Mouse (Mus musculus) midbrain, postnatal 0 days (tissue): ENCODE measurements at regions not wholly inside any gene's neighbourhood (a gene's known extent, or its start where the extent isn't known, plus 50 kb on each side); places are given as distances from the start of the nearest gene placed in this dataset.

Experiments used
- ATAC-seq: fragments of 200-750 bp; cut with Nextera tagmentation; 2 replicates; pipeline ENCODE4 v1.8.0; 2017; ENCODE audit warnings: moderate number of reproducible peaks, mild to moderate bottlenecking, moderate TSS enrichment, moderate library complexity; ENCODE audit not compliant: low FRiP score
- DNase-seq: peaks from one replicate; pipeline ENCODE4 v3.0.0-alpha.2; 2015; ENCODE audit warnings: low spot score
- H3K27ac ChIP-seq: fragments of 300-500 bp; sonication (generic); 2 replicates; pipeline ENCODE4 v1.5.1; 2014; ENCODE audit warnings: low read depth, mild to moderate bottlenecking, low read length, mixed read lengths
- H3K27me3 ChIP-seq: fragments of 300-500 bp; sonication (generic); 2 replicates; pipeline ENCODE4 v1.6.1; 2014; ENCODE audit warnings: low read length, control low read depth, mixed read lengths; ENCODE audit not compliant: insufficient read depth
- H3K36me3 ChIP-seq: fragments of 300-500 bp; sonication (generic); 2 replicates; pipeline ENCODE4 v1.6.1; 2014; ENCODE audit warnings: low read length, control low read depth, mixed read lengths; ENCODE audit not compliant: insufficient read depth
- H3K4me1 ChIP-seq: fragments of 300-500 bp; sonication (generic); 2 replicates; pipeline ENCODE4 v1.6.1; 2014; ENCODE audit warnings: mild to moderate bottlenecking, control low read depth, antibody characterized with exemption, low read length, mixed read lengths; ENCODE audit not compliant: insufficient read depth
- H3K4me2 ChIP-seq: fragments of 300-500 bp; sonication (generic); 2 replicates; pipeline ENCODE4 v1.6.1; 2014; ENCODE audit warnings: low read depth, mild to moderate bottlenecking, low read length, mixed read lengths; ENCODE audit not compliant: poor library complexity, severe bottlenecking
- H3K4me3 ChIP-seq: fragments of 300-500 bp; sonication (generic); 2 replicates; pipeline ENCODE4 v1.5.1; 2014; ENCODE audit warnings: low read depth, mild to moderate bottlenecking, low read length, moderate library complexity
- H3K9ac ChIP-seq: fragments of 300-500 bp; sonication (generic); replicated peaks from 2 replicates; pipeline ENCODE4 v1.6.1; 2014; ENCODE audit warnings: mild to moderate bottlenecking, low read length, moderate library complexity, mixed read lengths; ENCODE audit not compliant: poor library complexity, severe bottlenecking
- H3K9me3 ChIP-seq: fragments of 300-500 bp; sonication (generic); 2 replicates; pipeline ENCODE4 v1.6.1; 2016; ENCODE audit warnings: low read length, control low read depth
- CTCF ChIP-seq: IDR thresholded peaks from 2 replicates; pipeline ENCODE4 v1.5.1; 2016; ENCODE audit warnings: antibody characterized with exemption, mild to moderate bottlenecking
- WGBS: fragments of 180-500 bp; shearing (Covaris S2); extraction: QIAGEN DNeasy Blood & Tissue Kit; methylation state at CpG from one replicate; pipeline ENCODE4 v1.1.7; 2014; 5-methylcytosine and 5-hydroxymethylcytosine counted together

DNA sequence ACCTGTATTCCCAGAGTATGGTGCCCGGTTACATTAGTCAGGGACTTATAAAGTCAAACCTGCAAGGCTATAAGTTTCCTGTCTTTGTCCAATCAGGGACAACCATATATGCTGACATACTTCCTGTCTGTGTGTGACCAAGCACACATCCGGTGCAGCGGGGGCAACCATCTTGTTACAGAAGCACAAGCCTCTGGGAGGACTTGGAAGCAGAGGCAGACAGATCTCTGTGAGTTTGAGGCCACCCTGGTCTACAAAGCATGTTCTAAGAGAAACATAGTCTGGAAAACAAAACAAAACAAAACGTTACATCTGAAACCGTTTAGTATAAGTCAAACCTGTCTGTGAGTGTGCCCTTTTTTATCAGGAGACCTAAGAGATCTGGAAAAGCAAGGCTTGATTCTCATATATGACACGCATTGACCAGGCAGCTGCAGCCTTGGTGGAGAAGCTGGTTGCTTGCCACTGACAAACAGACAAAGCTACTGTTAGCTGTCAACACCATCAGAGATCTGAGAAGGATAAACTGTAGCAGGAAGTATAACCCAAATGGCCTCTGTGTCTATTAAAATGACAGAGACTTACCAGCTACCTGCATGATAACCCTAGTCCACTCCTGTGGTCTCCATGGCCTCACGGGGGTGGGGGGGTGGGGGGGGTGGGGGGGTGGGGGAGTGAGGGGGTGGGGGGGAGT is 72.6 kb upstream of the Bmp2k start:
- ATAC-seq (no peak), DNase-seq (no peak)
- Histone ChIP-seq H3K9ac (no peak overlapping the region), H3K9me3 (no peaks in the 10 kb centered on the region), H3K36me3 (no peaks in the 10 kb centered on the region), H3K4me3 (no peak overlapping the region), H3K27ac (no peak overlapping the region), H3K4me1 (no peaks in the 10 kb centered on the region), H3K4me2 (no peak overlapping the region), H3K27me3 (no peaks in the 10 kb centered on the region)
- 90% methylated on average over 6 of the region's 7 CpGs for WGBS
- no peak for TF ChIP-seq CTCF

DNA sequence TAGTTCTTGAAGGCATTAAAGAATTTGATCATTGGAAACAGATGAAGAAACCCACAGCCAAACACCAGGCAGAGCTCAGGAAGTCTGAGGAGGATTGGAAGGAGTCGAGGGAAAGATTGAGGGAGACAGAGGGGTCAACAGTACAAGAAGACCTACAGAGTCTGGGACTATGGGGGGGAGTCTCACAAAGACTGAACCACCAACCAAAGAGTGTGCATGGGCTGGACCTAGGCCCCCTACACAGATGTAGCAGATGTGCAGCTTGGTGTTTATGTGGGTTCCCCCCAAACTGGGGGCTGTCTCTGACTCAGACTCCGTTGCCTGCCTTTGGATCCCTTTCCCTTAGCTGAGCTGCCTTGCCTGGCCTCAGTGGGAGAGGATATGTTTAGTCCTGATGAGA is 71.5 kb upstream of the Bmp2k start:
- Histone ChIP-seq H3K9me3 (no peaks in the 10 kb centered on the region), H3K36me3 (no peaks in the 10 kb centered on the region), H3K27ac (no peak overlapping the region), H3K9ac (no peak overlapping the region), H3K4me2 (no peak overlapping the region), H3K4me1 (no peaks in the 10 kb centered on the region), H3K4me3 (no peak overlapping the region), H3K27me3 (no peaks in the 10 kb centered on the region)
- no peak for TF ChIP-seq CTCF
- DNase-seq (no peak), ATAC-seq (no peak)
- 82% methylated on average over 2 of the region's 2 CpGs for WGBS

- no peak for TF ChIP-seq CTCF
- Histone ChIP-seq H3K27me3 (no peaks in the 10 kb centered on the region), H3K4me3 (no peak overlapping the region), H3K36me3 (no peaks in the 10 kb centered on the region), H3K9ac (no peak overlapping the region), H3K9me3 (no peaks in the 10 kb centered on the region), H3K4me2 (no peak overlapping the region), H3K27ac (no peak overlapping the region), H3K4me1 (no peaks in the 10 kb centered on the region)
- no peak for DNase-seq
- no peak for ATAC-seq
- WGBS, result 67% methylated on average over 2 of the region's 2 CpGs
Measured at GRCm38 (mm10) chr5:96931091-96931490, 66.4 kb upstream of the Bmp2k start.

DNA sequence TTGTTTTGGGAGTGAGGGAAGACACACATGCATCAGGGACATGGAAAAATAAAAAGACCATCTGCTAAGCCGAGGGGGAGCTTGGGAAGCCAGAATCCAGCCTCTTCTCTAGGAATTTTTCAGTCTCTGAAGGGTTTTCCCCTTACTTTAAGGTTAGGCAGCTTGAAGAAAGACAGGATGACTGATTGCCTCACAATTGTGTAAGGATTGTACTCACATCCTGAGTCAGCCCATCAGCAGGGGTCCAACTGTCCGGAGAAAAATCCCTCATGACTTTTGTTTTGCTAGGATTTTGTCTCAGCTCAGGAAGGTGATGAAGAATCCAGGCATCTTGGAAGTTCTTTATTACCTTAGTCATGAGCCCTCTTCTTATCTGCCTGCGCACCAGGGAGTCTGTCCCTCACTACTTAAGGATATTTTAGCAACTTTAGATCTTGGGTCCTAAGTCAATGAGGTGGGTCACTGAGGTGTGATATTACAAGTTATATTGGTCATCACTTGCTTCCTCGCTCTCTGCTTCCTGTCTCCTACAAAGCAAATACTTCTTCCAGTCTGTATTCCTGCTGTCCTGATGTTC is 65.8 kb upstream of the Bmp2k start:
- no peak overlapping the region for H3K4me2 ChIP-seq
- no peak overlapping the region for H3K9ac ChIP-seq
- WGBS, result 59% methylated on average over 4 of the region's 4 CpGs
- ATAC-seq, result no peak
- no peaks in the 10 kb centered on the region for H3K27me3 ChIP-seq
- H3K4me1 ChIP-seq, result no peaks in the 10 kb centered on the region
- H3K9me3 ChIP-seq, result no peaks in the 10 kb centered on the region
- H3K4me3 ChIP-seq, result no peak overlapping the region
- no peak overlapping the region for H3K27ac ChIP-seq
- no peak for TF ChIP-seq CTCF
- DNase-seq, result no peak
- H3K36me3 ChIP-seq, result no peaks in the 10 kb centered on the region

DNA sequence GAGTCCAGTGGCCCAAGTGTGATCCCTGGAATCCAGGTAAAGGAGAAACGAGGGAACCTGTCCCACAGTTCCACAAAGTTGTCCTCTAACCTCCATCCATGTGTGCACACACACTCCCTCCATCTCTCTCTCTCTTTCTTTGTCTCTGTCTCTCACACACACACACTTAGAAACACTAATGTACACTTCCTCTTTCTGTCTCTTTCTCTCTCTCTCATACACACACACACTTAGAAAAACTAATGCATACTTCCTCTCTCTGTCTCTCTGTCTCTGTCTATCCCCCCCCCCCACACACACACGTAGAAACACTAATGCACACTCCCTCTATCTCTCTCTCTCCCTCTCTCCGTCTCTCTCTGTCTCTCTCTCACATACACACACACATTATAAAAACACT is 61.2 kb upstream of the Bmp2k start:
- Histone ChIP-seq H3K4me3 (no peak overlapping the region), H3K4me1 (no peaks in the 10 kb centered on the region), H3K4me2 (no peak overlapping the region), H3K36me3 (no peaks in the 10 kb centered on the region), H3K27ac (no peak overlapping the region), H3K9ac (no peak overlapping the region), H3K9me3 (no peaks in the 10 kb centered on the region), H3K27me3 (no peaks in the 10 kb centered on the region)
- DNase-seq, result no peak
- ATAC-seq, result no peak
- no peak for TF ChIP-seq CTCF
- 86% methylated on average over 3 of the region's 3 CpGs for WGBS

DNA sequence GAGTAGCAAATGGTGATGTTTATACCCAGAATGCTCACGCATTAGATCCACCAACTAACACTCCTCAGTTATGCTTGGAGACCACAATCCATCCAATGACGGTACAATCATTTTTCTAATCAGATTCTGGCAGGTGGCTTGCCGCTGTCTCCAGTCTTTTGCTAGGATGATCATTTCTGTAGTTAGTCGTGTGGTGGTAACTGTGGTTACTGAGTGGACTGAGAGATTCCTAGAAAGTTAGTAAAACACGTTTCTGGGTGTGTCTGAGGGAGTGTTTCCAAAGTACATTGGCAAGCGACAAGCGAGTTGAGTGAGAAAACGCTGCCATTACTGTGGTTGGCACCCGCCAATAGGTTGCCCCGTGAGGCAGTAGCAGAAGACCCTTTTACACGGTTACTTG is 58.8 kb upstream of the Bmp2k start:
- no peak for DNase-seq
- no peaks in the 10 kb centered on the region for H3K36me3 ChIP-seq
- H3K27me3 ChIP-seq, result no peaks in the 10 kb centered on the region
- WGBS, result 89% methylated on average over 11 of the region's 11 CpGs
- H3K4me2 ChIP-seq, result no peak overlapping the region
- no peaks in the 10 kb centered on the region for H3K4me1 ChIP-seq
- ATAC-seq, result no peak
- H3K27ac ChIP-seq, result no peak overlapping the region
- no peak overlapping the region for H3K9ac ChIP-seq
- no peaks in the 10 kb centered on the region for H3K9me3 ChIP-seq
- no peak overlapping the region for H3K4me3 ChIP-seq
- no peak for TF ChIP-seq CTCF
